Mouse (Mus musculus) NIH3T3 (cell line): ENCODE data around the gene Ncor1.

Experiments
- DNase-seq: peaks from one replicate; pipeline ENCODE4 v3.0.0-alpha.2; 2012; ENCODE audit warnings: low read depth

The Ncor1 gene

DNA sequence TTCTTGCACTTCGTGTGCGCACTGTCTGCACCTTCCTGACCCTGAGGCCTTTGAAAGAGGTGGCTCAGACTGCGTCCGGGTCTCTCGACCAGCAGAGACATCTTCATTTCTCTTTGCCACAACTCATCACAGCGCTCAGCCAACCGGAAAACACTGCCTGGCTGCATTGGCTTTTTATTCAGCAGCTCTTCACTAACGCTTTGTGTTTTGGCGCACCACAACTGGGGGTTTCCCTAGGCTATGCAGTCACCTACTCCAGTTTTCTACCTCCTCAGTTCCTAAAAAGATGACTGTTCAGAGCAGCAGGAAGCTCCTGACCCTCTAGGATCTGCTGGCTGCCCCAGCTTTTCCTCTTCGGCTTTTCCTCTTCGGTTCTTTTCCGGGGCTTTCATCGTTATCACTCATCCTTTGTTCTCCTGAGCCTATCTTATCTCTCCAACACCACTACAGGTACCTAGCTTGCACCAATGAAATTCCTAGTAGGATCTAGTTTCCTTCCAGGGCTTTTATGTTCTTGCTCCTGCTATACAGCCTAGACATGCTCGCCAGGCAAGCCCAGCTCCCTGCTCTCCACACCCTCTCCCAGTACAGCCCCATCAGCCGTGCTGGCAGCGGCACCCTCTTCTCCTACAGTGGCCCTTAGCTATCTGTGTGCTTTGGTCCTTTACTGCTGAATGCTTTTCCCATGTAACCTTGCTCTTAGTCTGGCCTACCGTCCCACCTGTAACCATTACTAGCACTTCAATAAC lies 191.7 kb downstream of the Ncor1 start:
- DNase-seq: no peak
